Mouse (Mus musculus): ENCODE data around the gene Ryr2.

DNA sequence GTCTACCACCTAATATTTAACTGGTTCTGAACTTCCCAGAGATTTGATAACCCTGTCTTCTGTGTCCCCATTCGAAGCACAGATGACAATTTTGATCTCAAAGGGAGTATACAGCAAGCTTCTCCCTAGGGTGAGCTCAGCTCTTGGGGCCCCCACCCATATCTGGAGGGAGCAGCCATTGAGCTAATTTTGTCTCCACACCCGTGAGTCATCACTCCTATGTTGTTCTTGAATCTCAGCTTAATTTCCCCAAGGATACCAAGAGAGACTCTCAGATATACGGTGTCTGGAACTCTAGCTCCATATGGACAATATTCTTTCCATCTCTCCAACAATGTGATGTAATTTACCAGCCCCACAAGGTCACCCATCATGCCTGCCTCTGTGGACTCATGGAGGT lies 66.8 kb downstream of the Ryr2 start:
- TF ChIP-seq TAL1 (conservative IDR thresholded peaks at IDR 0.05; ENCODE audit: low read depth, low read length), result no peak
- no peak for TF ChIP-seq CTCF (IDR thresholded peaks at IDR 0.05; ENCODE audit: low read depth, low read length)
- TF ChIP-seq GATA1 (IDR thresholded peaks at IDR 0.05; ENCODE audit: borderline replicate concordance, low read length), result no peak
- TF ChIP-seq GATA2 (IDR thresholded peaks at IDR 0.05; ENCODE audit: borderline replicate concordance, low read depth, low read length), result no peak

Data from G1E (cell line).